Mouse (Mus musculus) lung, embryonic 15.5 days (tissue): ENCODE measurements at regions not wholly inside any gene's neighbourhood (a gene's known extent, or its start where the extent isn't known, plus 50 kb on each side); places are given as distances from the start of the nearest gene placed in this dataset.

Source experiments
- ATAC-seq: fragments of 200-750 bp; cut with Nextera tagmentation; 2 replicates; pipeline ENCODE4 v1.8.0; 2017; ENCODE audit warnings: moderate number of reproducible peaks, borderline replicate concordance; ENCODE audit not compliant: low FRiP score, low TSS enrichment; ENCODE audit errors: extremely low read depth
- H3K27ac ChIP-seq: fragments of 300-500 bp; sonication (generic); 2 replicates; pipeline ENCODE4 v1.5.1; 2015; ENCODE audit warnings: moderate library complexity, mild to moderate bottlenecking, inconsistent platforms
- H3K27me3 ChIP-seq: fragments of 300-500 bp; sonication (generic); 2 replicates; pipeline ENCODE4 v1.6.1; 2015; ENCODE audit warnings: inconsistent platforms
- H3K36me3 ChIP-seq: fragments of 300-500 bp; sonication (generic); 2 replicates; pipeline ENCODE4 v1.6.1; 2015; ENCODE audit warnings: inconsistent platforms
- H3K4me1 ChIP-seq: fragments of 300-500 bp; sonication (generic); 2 replicates; pipeline ENCODE4 v1.6.1; 2015; ENCODE audit warnings: inconsistent platforms
- H3K4me2 ChIP-seq: fragments of 300-500 bp; sonication (generic); 2 replicates; pipeline ENCODE4 v1.6.1; 2015; ENCODE audit warnings: inconsistent platforms, mild to moderate bottlenecking, moderate library complexity
- H3K4me3 ChIP-seq: fragments of 300-500 bp; sonication (generic); 2 replicates; pipeline ENCODE4 v1.5.1; 2015; ENCODE audit warnings: mild to moderate bottlenecking, inconsistent platforms
- H3K9ac ChIP-seq: fragments of 300-500 bp; sonication (generic); 2 replicates; pipeline ENCODE4 v1.6.1; 2015; ENCODE audit warnings: inconsistent platforms
- H3K9me3 ChIP-seq: fragments of 300-500 bp; sonication (generic); 2 replicates; pipeline ENCODE4 v1.6.1; 2016; ENCODE audit warnings: inconsistent platforms
- WGBS: fragments of 180-500 bp; shearing (Covaris S2); methylation state at CpG from one replicate; pipeline ENCODE4 v1.1.7; 2015; 5-methylcytosine and 5-hydroxymethylcytosine counted together

- Histone ChIP-seq H3K27ac (no peak overlapping the region), H3K36me3 (no peaks in the 10 kb centered on the region), H3K4me3 (no peak overlapping the region), H3K27me3 (no peaks in the 10 kb centered on the region), H3K9ac (no peak overlapping the region), H3K9me3 (no peaks in the 10 kb centered on the region), H3K4me2 (no peak overlapping the region), H3K4me1 (no peaks in the 10 kb centered on the region)
- WGBS, result 53% methylated on average over 3 of the region's 3 CpGs
- ATAC-seq, result no peak
These were observed 101.6 kb upstream of the Ywhaq start for GRCm38 (mm10) chr12:21519058-21519457.

GRCm38 (mm10) chr12:21512736-21513135, 95.3 kb upstream of the Ywhaq start:
- WGBS, result 45% methylated on average over 2 of the region's 2 CpGs
- ATAC-seq, result no peak

GRCm38 (mm10) chr12:21511043-21511665, 93.7 kb upstream of the Ywhaq start:
- Histone ChIP-seq H3K4me3 (no peak overlapping the region), H3K4me2 (no peak overlapping the region), H3K36me3 (no peaks in the 10 kb centered on the region), H3K27me3 (no peaks in the 10 kb centered on the region), H3K4me1 (no peaks in the 10 kb centered on the region), H3K9ac (no peak overlapping the region), H3K9me3 (no peaks in the 10 kb centered on the region), H3K27ac (no peak overlapping the region)
- 74% methylated on average over 8 of the region's 8 CpGs for WGBS
- ATAC-seq, result no peak

More at GRCm38 (mm10) chr12:21512736-21513135, 95.3 kb upstream of the Ywhaq start:
- Histone ChIP-seq H3K27ac (no peak overlapping the region), H3K9me3 (no peaks in the 10 kb centered on the region), H3K4me3 (no peak overlapping the region), H3K27me3 (no peaks in the 10 kb centered on the region), H3K4me1 (no peaks in the 10 kb centered on the region), H3K36me3 (no peaks in the 10 kb centered on the region), H3K9ac (no peak overlapping the region), H3K4me2 (no peak overlapping the region)

GRCm38 (mm10) chr12:21507080-21507479, 89.6 kb upstream of the Ywhaq start:
- no peaks in the 10 kb centered on the region for H3K36me3 ChIP-seq
- no peaks in the 10 kb centered on the region for H3K9me3 ChIP-seq
- ATAC-seq, result peak; percentile 64; the same call in 1 of the 2 replicates
- no peak overlapping the region for H3K4me2 ChIP-seq
- H3K9ac ChIP-seq, result no peak overlapping the region
- no peaks in the 10 kb centered on the region for H3K4me1 ChIP-seq
- WGBS, result 14% methylated on average over 1 of the region's 1 CpGs
- H3K4me3 ChIP-seq, result no peak overlapping the region
- no peaks in the 10 kb centered on the region for H3K27me3 ChIP-seq
- H3K27ac ChIP-seq, result no peak overlapping the region

GRCm38 (mm10) chr12:21505731-21506368, 88.4 kb upstream of the Ywhaq start:
- Histone ChIP-seq H3K27ac (no peak overlapping the region), H3K36me3 (no peaks in the 10 kb centered on the region), H3K4me3 (no peak overlapping the region), H3K9ac (no peak overlapping the region), H3K4me1 (no peaks in the 10 kb centered on the region), H3K4me2 (no peak overlapping the region), H3K9me3 (no peaks in the 10 kb centered on the region), H3K27me3 (no peaks in the 10 kb centered on the region)
- 73% methylated on average over 6 of the region's 6 CpGs for WGBS
- ATAC-seq, result no peak

GRCm38 (mm10) chr12:21503250-21503649, 85.8 kb upstream of the Ywhaq start:
- Histone ChIP-seq H3K27me3 (no peaks in the 10 kb centered on the region), H3K4me1 (no peaks in the 10 kb centered on the region), H3K27ac (no peak overlapping the region), H3K9ac (no peak overlapping the region), H3K36me3 (no peaks in the 10 kb centered on the region), H3K9me3 (no peaks in the 10 kb centered on the region), H3K4me2 (no peak overlapping the region), H3K4me3 (no peak overlapping the region)
- 67% methylated on average over 4 of the region's 4 CpGs for WGBS
- ATAC-seq, result no peak

- no peaks in the 10 kb centered on the region; the same call in 1 of the 2 replicates for H3K4me1 ChIP-seq
- no peaks in the 10 kb centered on the region for H3K27me3 ChIP-seq
- H3K9ac ChIP-seq, result no peak overlapping the region
- H3K4me2 ChIP-seq, result no peak overlapping the region
- no peak for ATAC-seq
- 79% methylated on average over 5 of the region's 5 CpGs for WGBS
- H3K27ac ChIP-seq, result no peak overlapping the region
- H3K36me3 ChIP-seq, result no peaks in the 10 kb centered on the region
- no peak overlapping the region for H3K4me3 ChIP-seq
- H3K9me3 ChIP-seq, result no peaks in the 10 kb centered on the region
These were observed 79.5 kb upstream of the Ywhaq start for GRCm38 (mm10) chr12:21496974-21497373.

GRCm38 (mm10) chr12:21495511-21495910, 78.1 kb upstream of the Ywhaq start:
- Histone ChIP-seq H3K9ac (no peak overlapping the region), H3K9me3 (no peaks in the 10 kb centered on the region), H3K27me3 (no peaks in the 10 kb centered on the region), H3K4me3 (no peak overlapping the region), H3K27ac (no peak overlapping the region), H3K4me2 (no peak overlapping the region), H3K4me1 (no peaks in the 10 kb centered on the region; the same call in 1 of the 2 replicates), H3K36me3 (no peaks in the 10 kb centered on the region)
- ATAC-seq, result no peak
- 69% methylated on average over 6 of the region's 6 CpGs for WGBS

- no peaks in the 10 kb centered on the region for H3K9me3 ChIP-seq
- H3K4me3 ChIP-seq, result no peak overlapping the region
- no peaks in the 10 kb centered on the region for H3K27me3 ChIP-seq
- H3K4me1 ChIP-seq, result no peaks in the 10 kb centered on the region; the same call in 1 of the 2 replicates
- no peak overlapping the region for H3K9ac ChIP-seq
- no peak for ATAC-seq
- H3K27ac ChIP-seq, result no peak overlapping the region
- H3K36me3 ChIP-seq, result no peaks in the 10 kb centered on the region
- no peak overlapping the region for H3K4me2 ChIP-seq
- 32% methylated on average over 3 of the region's 3 CpGs for WGBS
These were observed 76.0 kb upstream of the Ywhaq start for GRCm38 (mm10) chr12:21493471-21493870.

- no peaks in the 10 kb centered on the region for H3K27me3 ChIP-seq
- H3K4me3 ChIP-seq, result no peak overlapping the region
- H3K9me3 ChIP-seq, result no peaks in the 10 kb centered on the region
- H3K4me1 ChIP-seq, result no peaks in the 10 kb centered on the region; the same call in 1 of the 2 replicates
- no peak overlapping the region for H3K27ac ChIP-seq
- H3K36me3 ChIP-seq, result no peaks in the 10 kb centered on the region
- H3K4me2 ChIP-seq, result no peak overlapping the region
- ATAC-seq, result no peak
- no peak overlapping the region for H3K9ac ChIP-seq
- WGBS, result 53% methylated on average over 8 of the region's 8 CpGs
These were observed 75.3 kb upstream of the Ywhaq start for GRCm38 (mm10) chr12:21492549-21493291.

GRCm38 (mm10) chr12:21481644-21482043, 64.2 kb upstream of the Ywhaq start:
- no peaks in the 10 kb centered on the region for H3K4me1 ChIP-seq
- H3K27me3 ChIP-seq, result no peaks in the 10 kb centered on the region
- 85% methylated on average over 2 of the region's 2 CpGs for WGBS
- H3K27ac ChIP-seq, result no peak overlapping the region
- ATAC-seq, result no peak
- no peaks in the 10 kb centered on the region for H3K9me3 ChIP-seq
- no peaks in the 10 kb centered on the region for H3K36me3 ChIP-seq
- no peak overlapping the region for H3K9ac ChIP-seq
- no peak overlapping the region for H3K4me3 ChIP-seq
- no peak overlapping the region for H3K4me2 ChIP-seq

GRCm38 (mm10) chr12:21480226-21480625, 62.8 kb upstream of the Ywhaq start:
- ATAC-seq, result no peak
- Histone ChIP-seq H3K4me1 (no peaks in the 10 kb centered on the region), H3K9me3 (no peaks in the 10 kb centered on the region), H3K9ac (no peak overlapping the region), H3K27ac (no peak overlapping the region), H3K36me3 (no peaks in the 10 kb centered on the region), H3K4me2 (no peak overlapping the region), H3K27me3 (no peaks in the 10 kb centered on the region), H3K4me3 (no peak overlapping the region)
- WGBS, result 78% methylated on average over 2 of the region's 2 CpGs
